Mouse (Mus musculus) urinary bladder, postnatal 4 days (tissue): ENCODE measurements around the gene Gm7173.
A peak's percentile ranks its signal among the peaks of the same experiment; 100 is the strongest.

Experiments used
- DNase-seq, 2 experiments: peaks; one replicate each; pipeline ENCODE4 v3.0.0; 2021 to 2022; ENCODE audit warnings: low spot score in 2 of 2

Gene Gm7173

DNA sequence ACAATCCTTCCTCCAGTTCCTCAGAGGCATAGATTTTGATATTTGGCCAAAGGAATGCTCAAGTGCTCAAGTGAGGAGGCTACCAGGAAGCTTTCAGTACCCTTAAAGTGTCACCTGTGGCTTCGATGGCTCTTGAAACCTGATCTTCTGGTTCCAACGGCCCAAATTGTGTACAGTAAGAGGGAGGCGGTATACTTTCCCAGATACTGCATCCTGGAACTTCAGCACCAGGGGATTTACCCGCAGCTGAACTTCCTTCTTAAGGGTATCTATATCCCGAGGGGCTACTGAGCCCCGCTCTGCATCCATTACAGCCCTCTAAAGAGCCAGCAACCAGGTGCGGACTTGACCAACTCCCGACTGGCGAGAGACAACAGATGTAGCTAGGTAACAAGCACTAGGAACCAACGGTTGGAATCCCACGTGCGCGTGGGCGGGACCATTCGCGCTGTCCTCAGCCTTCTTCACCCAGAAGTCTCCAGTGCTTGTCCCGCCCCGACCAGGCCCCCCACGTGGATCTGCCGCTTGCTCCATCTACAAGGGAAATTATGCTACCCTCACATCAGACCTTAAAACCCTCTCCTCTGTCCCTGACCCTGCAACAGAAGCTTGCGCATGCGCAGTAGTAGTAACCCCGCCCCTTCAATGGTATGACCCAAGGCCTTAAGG is at the start of gene Gm7173:
Gene Gm7173, minus strand, starts transcription at position 309 of the 669 bp plus-strand sequence.
- DNase-seq: peak; percentile 16 to 60

DNA sequence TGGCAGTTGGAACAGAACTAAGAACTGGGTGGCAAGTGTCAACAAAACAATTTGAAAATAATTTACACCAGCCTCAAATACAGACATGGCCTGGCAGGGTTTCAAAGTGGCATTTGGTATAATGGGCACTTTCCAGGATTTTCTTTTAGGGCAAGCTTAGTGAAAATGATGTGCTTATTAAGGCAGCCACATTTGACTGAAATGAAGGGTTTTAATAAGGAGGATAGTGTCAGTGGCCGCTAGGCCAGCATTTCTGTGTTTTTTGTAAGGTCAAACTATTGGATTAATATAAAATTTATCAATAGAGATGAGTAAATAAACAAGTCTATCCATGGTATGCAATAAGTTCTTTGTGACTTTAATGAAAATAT is 546 bp upstream of the Gm7173 start:
- no peak for DNase-seq

DNA sequence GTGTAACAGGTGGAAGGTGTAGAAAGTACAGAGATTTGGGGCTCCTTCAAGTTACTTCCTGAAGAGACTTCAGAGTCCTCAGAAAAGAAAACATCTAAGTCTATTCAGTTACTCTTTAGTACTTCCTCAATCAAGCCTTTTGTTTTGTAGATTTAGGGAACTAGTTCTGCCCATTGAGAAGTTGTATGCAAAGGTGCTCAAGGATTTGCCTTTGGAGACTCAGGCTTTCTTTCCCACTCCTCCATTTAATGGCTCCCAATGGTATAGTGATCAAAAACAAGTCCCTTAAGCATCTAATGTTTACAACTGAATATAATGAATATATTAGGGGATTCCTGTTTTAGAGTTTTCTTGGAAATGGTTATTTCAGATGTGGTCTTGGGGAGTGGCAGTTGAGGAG is 200.3 kb downstream of the Gm7173 start:
- no peak for DNase-seq
